Mouse (Mus musculus): ENCODE data around the gene Rflnb. TPM values are rescaled to one million over a fixed set of nuclear protein-coding genes. Genes with fewer than 3 reads are reported as not detected.
A peak's percentile ranks its signal among the peaks of the same experiment; 100 is the strongest.

Gene Rflnb
- total and polyA plus RNA-seq, 2 experiments: 0.37 to 0.69 TPM

DNA sequence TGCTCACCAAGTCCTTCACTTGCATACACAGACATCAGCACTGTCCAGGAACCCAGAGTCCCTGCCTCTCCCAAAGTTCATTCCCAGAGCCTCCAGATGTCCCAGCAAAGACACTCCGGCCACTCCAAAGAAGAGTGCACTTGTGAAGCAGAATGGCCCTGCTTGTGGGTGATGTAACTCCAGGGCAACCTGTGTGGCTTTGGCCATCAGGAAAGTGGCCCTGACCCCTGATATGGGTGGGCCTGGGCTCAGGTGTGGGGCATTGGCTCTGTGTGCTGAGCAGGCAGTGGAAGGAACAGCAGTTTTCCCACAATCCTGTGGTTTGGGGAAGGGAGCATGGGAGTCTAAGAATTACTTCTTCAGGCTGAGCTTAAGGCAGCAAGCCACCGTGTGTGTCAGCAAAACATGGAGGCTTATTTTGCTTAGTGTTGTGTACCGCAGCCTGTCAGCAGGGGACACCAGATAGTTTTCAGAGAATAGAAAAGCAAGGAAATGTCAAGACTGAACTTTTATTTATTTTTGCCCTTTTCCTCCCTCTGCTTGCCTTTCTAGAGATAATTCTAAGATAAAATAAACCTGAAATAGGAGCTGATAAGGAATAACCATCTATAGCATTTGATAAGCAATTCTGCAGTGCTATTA, 26.2 kb downstream of the Rflnb start:
- H3K27ac ChIP-seq (replicated peaks; ENCODE audit: insufficient read depth, low read depth, low read length): no peak overlapping the region
- TF ChIP-seq CTCF (IDR thresholded peaks at IDR 0.05; ENCODE audit: low read depth, low read length) (no peak), POLR2A (IDR thresholded peaks at IDR 0.05; ENCODE audit: extremely low read depth, insufficient read depth, low read length) (no peak)

DNA sequence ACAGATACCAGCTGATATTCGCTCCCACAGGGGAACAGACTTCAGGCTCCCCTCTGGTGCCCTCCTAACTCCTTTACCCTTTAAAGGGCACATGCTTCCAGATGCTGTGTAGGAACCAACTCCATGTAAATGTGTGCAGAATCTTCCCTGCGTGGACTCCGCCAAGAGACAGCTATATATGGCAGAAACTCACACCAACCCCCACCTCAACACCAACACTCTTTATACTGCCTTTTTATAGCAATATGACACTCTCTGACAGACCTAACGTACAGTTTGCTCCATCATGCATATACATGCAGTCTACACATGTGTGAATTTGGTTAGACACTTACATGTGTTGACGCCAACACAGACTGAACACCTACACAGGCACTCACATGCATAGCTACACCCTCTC, 26.9 kb downstream of the Rflnb start:
- 87% methylated on average over 5 of the region's 5 CpGs for WGBS
- TF ChIP-seq POLR2A (IDR thresholded peaks at IDR 0.05; ENCODE audit: extremely low read depth, insufficient read depth, low read length) (no peak), CTCF (IDR thresholded peaks at IDR 0.05; ENCODE audit: low read depth, low read length) (no peak)
- H3K9ac ChIP-seq (ENCODE audit: low read depth, low read length): no peak overlapping the region

More for the DNA sequence above, 26.2 kb downstream of the Rflnb start:
- no peaks in the 10 kb centered on the region for H3K36me3 ChIP-seq (ENCODE audit: control insufficient read depth, insufficient read depth, low read length)
- no peak overlapping the region for H3K9ac ChIP-seq (ENCODE audit: low read depth, low read length)
- no peak for DNase-seq (ENCODE audit: extremely low read depth, low read depth, low spot score)
- H3K4me3 ChIP-seq (ENCODE audit: insufficient read depth, low read depth, low read length): no peak overlapping the region
- no peaks in the 10 kb centered on the region for H3K79me2 ChIP-seq (ENCODE audit: control insufficient read depth, insufficient read depth, low read length)
- H3K27me3 ChIP-seq (ENCODE audit: control insufficient read depth, insufficient read depth, low read length): no peaks in the 10 kb centered on the region
- 60% methylated on average over 3 of the region's 3 CpGs for WGBS
- no peaks in the 10 kb centered on the region for H3K4me1 ChIP-seq (ENCODE audit: control insufficient read depth, insufficient read depth, low read length)

GRCm38 (mm10) chr11:75999440-76000155, 28.0 kb downstream of the Rflnb start, which contains the start of gene 1700016K19Rik:
TSS of gene 1700016K19Rik (plus strand) at chr11:75999912.
- Histone ChIP-seq H3K36me3 (ENCODE audit: control insufficient read depth, insufficient read depth, low read length) (no peaks in the 10 kb centered on the region), H3K79me2 (ENCODE audit: control insufficient read depth, insufficient read depth, low read length) (no peaks in the 10 kb centered on the region), H3K27me3 (ENCODE audit: control insufficient read depth, insufficient read depth, low read length) (no peaks in the 10 kb centered on the region), H3K4me3 (ENCODE audit: insufficient read depth, low read depth, low read length) (peak within 1 kb of the TSS; percentile 48), H3K27ac (replicated peaks; ENCODE audit: insufficient read depth, low read depth, low read length) (no peak within 1 kb of the TSS), H3K9ac (ENCODE audit: low read depth, low read length) (0 out of 2 replicates have a peak within 1 kb of the TSS, but pooled peaks have one; percentile 11), H3K4me1 (ENCODE audit: control insufficient read depth, insufficient read depth, low read length) (no peaks in the 10 kb centered on the region)
- DNase-seq (ENCODE audit: extremely low read depth, low read depth, low spot score): peak; percentile 57
- WGBS: 14% methylated on average over 35 of the region's 36 CpGs
- TF ChIP-seq POLR2A (IDR thresholded peaks at IDR 0.05; ENCODE audit: extremely low read depth, insufficient read depth, low read length) (no peak), CTCF (IDR thresholded peaks at IDR 0.05; ENCODE audit: low read depth, low read length) (peak; percentile 68)

More for the DNA sequence above, 26.9 kb downstream of the Rflnb start:
- H3K27ac ChIP-seq (replicated peaks; ENCODE audit: insufficient read depth, low read depth, low read length): no peak overlapping the region
- no peak overlapping the region for H3K4me3 ChIP-seq (ENCODE audit: insufficient read depth, low read depth, low read length)
- H3K4me1 ChIP-seq (ENCODE audit: control insufficient read depth, insufficient read depth, low read length): no peaks in the 10 kb centered on the region
- no peaks in the 10 kb centered on the region for H3K79me2 ChIP-seq (ENCODE audit: control insufficient read depth, insufficient read depth, low read length)
- H3K36me3 ChIP-seq (ENCODE audit: control insufficient read depth, insufficient read depth, low read length): no peaks in the 10 kb centered on the region
- no peak for DNase-seq (ENCODE audit: extremely low read depth, low read depth, low spot score)
- H3K27me3 ChIP-seq (ENCODE audit: control insufficient read depth, insufficient read depth, low read length): no peaks in the 10 kb centered on the region

- Histone ChIP-seq H3K79me2 (ENCODE audit: control insufficient read depth, insufficient read depth, low read length) (no peaks in the 10 kb centered on the region), H3K4me1 (ENCODE audit: control insufficient read depth, insufficient read depth, low read length) (no peaks in the 10 kb centered on the region), H3K27ac (replicated peaks; ENCODE audit: insufficient read depth, low read depth, low read length) (no peak overlapping the region), H3K36me3 (ENCODE audit: control insufficient read depth, insufficient read depth, low read length) (no peaks in the 10 kb centered on the region), H3K9ac (ENCODE audit: low read depth, low read length) (no peak overlapping the region), H3K27me3 (ENCODE audit: control insufficient read depth, insufficient read depth, low read length) (no peaks in the 10 kb centered on the region), H3K4me3 (ENCODE audit: insufficient read depth, low read depth, low read length) (no peak overlapping the region)
- WGBS: 68% methylated on average over 9 of the region's 9 CpGs
- DNase-seq (ENCODE audit: extremely low read depth, low read depth, low spot score): no peak
- no peak for TF ChIP-seq POLR2A (IDR thresholded peaks at IDR 0.05; ENCODE audit: extremely low read depth, insufficient read depth, low read length)
- TF ChIP-seq CTCF (IDR thresholded peaks at IDR 0.05; ENCODE audit: low read depth, low read length): no peak
These were observed 33.2 kb downstream of the Rflnb start for GRCm38 (mm10) chr11:75994357-75994756.

DNA sequence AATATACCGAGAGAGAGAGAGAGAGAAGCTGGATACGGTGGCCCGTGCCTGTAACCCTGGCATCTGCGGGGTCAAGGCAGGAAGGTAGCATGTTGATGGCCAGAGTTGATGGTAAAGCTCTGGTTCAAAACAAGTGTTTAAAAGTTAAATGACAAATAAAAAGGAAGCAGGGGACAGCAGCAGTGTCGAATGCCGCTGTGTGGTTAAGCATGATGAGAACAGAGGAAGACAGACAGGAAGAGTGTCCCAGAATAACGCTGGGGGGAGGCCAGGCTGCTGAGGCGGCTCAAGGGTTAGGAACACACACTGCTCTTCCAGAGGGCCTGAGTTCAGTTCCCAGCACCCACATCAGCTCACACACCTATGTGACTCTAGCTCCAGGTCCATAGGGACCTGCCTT, 35.1 kb downstream of the Rflnb start:
- whole genome bisulfite sequencing: 80% methylated on average over 8 of the region's 8 CpGs
- no peak overlapping the region for H3K9ac ChIP-seq (ENCODE audit: low read depth, low read length)
- H3K4me1 ChIP-seq (ENCODE audit: control insufficient read depth, insufficient read depth, low read length): no peaks in the 10 kb centered on the region
- no peaks in the 10 kb centered on the region for H3K36me3 ChIP-seq (ENCODE audit: control insufficient read depth, insufficient read depth, low read length)
- no peak overlapping the region for H3K27ac ChIP-seq (replicated peaks; ENCODE audit: insufficient read depth, low read depth, low read length)
- H3K4me3 ChIP-seq (ENCODE audit: insufficient read depth, low read depth, low read length): no peak overlapping the region
- H3K79me2 ChIP-seq (ENCODE audit: control insufficient read depth, insufficient read depth, low read length): no peaks in the 10 kb centered on the region
- no peak for DNase-seq (ENCODE audit: extremely low read depth, low read depth, low spot score)
- TF ChIP-seq POLR2A (IDR thresholded peaks at IDR 0.05; ENCODE audit: extremely low read depth, insufficient read depth, low read length): no peak
- TF ChIP-seq CTCF (IDR thresholded peaks at IDR 0.05; ENCODE audit: low read depth, low read length): no peak
- no peaks in the 10 kb centered on the region for H3K27me3 ChIP-seq (ENCODE audit: control insufficient read depth, insufficient read depth, low read length)

- WGBS: 90% methylated on average over 8 of the region's 8 CpGs
These were observed 35.7 kb downstream of the Rflnb start for GRCm38 (mm10) chr11:75991911-75992310.

More at GRCm38 (mm10) chr11:75991911-75992310, 35.7 kb downstream of the Rflnb start:
- Histone ChIP-seq H3K27me3 (ENCODE audit: control insufficient read depth, insufficient read depth, low read length) (no peaks in the 10 kb centered on the region), H3K4me1 (ENCODE audit: control insufficient read depth, insufficient read depth, low read length) (no peaks in the 10 kb centered on the region), H3K27ac (replicated peaks; ENCODE audit: insufficient read depth, low read depth, low read length) (no peak overlapping the region), H3K9ac (ENCODE audit: low read depth, low read length) (no peak overlapping the region), H3K36me3 (ENCODE audit: control insufficient read depth, insufficient read depth, low read length) (no peaks in the 10 kb centered on the region), H3K4me3 (ENCODE audit: insufficient read depth, low read depth, low read length) (no peak overlapping the region), H3K79me2 (ENCODE audit: control insufficient read depth, insufficient read depth, low read length) (no peaks in the 10 kb centered on the region)
- no peak for DNase-seq (ENCODE audit: extremely low read depth, low read depth, low spot score)
- no peak for TF ChIP-seq POLR2A (IDR thresholded peaks at IDR 0.05; ENCODE audit: extremely low read depth, insufficient read depth, low read length)
- TF ChIP-seq CTCF (IDR thresholded peaks at IDR 0.05; ENCODE audit: low read depth, low read length): no peak
